Mouse (Mus musculus) stomach, postnatal 0 days (tissue): ENCODE measurements around the gene Kdm1b.

Experiments used
- CTCF ChIP-seq: IDR thresholded peaks from 2 replicates; pipeline ENCODE4 v1.5.1; 2016; ENCODE audit warnings: antibody characterized with exemption, low read depth, mild to moderate bottlenecking, moderate library complexity
- EP300 ChIP-seq: optimal IDR thresholded peaks from 2 replicates; pipeline ENCODE3; 2016; ENCODE audit warnings: antibody characterized with exemption

DNA sequence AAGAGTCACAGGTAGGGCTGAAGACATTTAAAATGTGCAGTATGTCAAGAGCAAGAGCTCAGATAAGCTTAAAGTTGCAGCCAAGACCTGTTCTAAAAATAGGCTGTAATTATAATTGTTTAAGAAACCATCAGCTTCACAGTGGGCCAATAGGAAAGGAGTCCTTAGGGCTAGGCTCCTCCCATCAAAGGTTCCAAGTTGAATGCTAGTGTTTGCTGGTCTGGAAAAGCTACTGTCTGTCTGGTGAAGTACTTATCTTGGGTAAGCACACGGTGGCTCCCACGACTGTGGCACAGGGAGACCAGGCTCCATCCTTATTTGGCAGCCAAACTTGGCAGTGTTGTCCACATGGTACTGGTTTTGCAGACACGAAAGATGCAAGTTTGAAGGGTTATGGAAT, 69.6 kb downstream of the Kdm1b start:
- TF ChIP-seq EP300 (no peak), CTCF (no peak)
